Mouse (Mus musculus) right cerebral cortex, postnatal 14 days (tissue): ENCODE data around the gene Tmem199.
"Not testable (repeated sequence)": the region's sequence is repeated elsewhere in the genome, so short reads cannot be mapped to it uniquely, and the experiment has no call there.

Experiments
- DNase-seq: peaks from one replicate; pipeline ENCODE4 v3.0.0; 2022

The Tmem199 gene

DNA sequence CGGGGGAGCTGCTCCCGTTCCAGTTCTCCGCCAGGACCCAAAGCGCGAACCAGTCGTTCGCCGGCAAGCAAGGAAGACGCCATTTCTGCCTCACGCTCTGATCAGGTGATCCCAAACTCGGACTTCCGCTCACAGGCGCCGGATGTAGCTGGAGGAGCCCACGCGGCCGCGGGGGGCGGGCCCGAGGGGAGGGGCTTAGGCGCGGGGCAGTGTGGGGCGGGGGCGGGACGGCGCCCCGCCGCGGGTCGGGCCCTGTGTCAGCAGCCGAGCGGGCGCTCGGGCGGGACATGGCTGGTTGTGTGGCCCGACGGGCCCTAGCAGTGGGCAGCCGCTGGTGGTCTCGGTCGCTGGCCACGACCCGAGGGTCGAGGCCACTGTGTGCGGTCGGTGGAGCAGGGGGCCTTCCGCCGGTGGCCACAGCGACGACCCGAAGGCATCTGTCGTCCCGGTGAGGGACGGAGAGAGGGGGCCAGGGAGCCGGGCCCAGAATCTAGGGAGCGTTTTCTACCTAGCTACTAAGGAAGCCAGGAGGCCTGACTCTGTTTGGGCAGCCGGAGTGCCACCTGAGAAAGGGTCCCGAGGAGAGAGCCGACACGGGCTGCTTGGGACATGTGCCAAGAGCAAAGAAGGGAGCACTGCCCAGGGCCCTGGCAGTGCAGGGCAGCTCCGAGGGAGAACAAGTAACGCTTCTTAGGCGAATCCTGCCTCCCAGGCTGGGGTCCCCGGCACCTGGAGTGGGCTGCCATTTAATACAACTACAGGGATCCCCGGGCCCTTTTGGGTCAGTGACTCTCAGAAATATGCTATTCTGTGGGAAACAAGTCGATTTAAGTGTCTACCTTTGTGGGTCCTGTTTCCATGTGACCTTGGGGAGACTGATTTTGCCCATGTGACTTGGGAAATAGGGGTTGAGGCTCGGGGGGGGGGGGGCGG lies at the start of gene Tmem199, which contains the start of gene Poldip2:
Gene Tmem199, minus strand, starts transcription at position 148 of the 933 bp plus-strand sequence.
Gene Poldip2, plus strand, starts transcription at position 169 of the 933 bp plus-strand sequence.
- peak; percentile 90 for DNase-seq

DNA sequence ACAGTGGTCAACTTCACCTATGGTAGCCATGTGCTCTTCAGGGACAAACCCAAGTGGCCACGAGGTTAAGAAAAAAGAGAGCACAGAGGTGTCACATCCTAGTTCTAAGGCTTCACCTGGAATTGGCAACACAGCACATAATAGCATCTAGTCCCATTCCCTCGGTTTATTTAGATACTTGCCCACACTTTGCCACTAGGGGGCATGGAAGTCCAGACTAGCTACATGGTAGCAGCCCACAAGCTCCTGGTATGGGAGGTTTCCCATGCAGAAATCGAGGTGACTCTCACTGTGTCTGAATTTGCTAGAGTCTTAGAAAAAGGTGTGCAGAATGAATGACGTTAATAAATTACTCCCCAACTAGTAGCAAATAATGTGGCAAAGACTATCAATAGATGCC lies 48.5 kb upstream of the Tmem199 start:
- DNase-seq = peak; percentile 72

DNA sequence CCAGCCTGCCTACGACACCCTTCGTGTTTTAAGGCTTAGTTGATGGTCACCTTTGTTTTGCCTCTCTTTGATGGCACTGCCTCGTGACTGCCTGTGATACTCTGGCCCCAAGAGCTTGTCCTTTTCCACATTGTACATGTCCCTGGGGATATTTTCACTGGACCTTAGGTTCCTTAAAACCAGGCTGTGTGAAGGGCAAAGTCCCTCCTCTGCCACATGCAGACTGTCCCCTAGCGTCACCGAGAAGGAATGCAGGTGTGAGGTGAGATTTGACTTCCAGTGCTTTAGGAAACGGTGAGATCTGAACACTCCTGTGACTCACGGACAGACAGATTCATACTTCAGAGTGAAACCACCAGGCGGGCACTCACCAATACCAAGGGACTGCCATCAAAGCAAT lies 45.3 kb upstream of the Tmem199 start:
- DNase-seq = no peak

DNA sequence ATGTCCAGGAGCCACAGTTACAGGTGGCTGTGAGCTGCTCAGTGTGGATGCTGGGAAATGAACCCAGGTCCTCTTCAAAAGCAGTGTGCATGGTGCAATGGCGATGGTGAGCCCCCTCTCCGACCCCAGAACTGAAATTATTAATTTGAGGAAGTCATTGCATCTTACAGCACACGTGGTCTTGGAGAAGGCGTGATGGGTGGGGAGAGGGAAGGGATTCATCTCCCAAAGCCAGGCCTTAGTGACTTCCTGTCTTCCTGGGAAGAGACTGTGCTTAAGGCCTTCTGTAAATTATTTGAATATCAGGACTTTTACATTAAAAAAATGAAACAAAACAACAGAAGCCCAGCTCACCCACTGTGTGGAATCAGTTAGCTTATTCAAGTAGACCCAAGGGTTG lies 44.1 kb upstream of the Tmem199 start:
- DNase-seq = no peak

DNA sequence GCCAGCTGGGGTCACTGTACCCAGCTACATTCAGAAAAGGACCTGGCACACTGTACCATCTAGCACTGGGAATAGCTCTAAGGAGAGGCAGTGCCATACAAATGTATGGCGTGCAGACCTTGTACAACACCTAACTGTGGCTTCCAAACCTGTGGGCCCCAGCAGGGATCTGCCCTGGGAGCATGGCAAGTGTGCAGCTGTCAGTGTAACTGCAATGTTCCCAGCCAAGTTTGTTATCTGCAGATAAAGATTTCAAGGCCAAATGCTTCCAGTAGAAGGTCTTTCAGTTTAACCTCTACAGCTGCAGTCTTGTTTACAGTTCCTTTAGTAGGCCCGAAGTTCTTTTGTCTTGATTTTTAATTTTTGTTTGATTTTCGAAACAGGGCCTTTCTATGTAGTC lies 43.7 kb upstream of the Tmem199 start:
- DNase-seq = no peak

DNA sequence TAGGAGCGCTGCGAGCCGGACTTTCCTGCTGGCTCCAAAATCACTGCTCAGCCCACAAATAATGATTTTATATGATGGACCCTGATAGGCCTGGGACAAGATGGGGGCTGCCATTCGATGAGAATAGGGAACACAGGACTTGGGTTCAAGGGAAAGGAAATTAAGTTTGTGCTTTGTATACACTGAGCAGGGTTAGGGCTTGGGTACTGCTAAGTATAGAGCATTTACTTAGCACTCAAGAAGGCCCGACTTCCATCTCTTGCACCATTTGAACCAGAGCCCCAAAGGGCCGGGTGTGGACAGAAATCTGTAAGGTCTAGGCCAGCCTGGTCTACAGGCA lies 39.1 kb upstream of the Tmem199 start:
- DNase-seq = no peak

DNA sequence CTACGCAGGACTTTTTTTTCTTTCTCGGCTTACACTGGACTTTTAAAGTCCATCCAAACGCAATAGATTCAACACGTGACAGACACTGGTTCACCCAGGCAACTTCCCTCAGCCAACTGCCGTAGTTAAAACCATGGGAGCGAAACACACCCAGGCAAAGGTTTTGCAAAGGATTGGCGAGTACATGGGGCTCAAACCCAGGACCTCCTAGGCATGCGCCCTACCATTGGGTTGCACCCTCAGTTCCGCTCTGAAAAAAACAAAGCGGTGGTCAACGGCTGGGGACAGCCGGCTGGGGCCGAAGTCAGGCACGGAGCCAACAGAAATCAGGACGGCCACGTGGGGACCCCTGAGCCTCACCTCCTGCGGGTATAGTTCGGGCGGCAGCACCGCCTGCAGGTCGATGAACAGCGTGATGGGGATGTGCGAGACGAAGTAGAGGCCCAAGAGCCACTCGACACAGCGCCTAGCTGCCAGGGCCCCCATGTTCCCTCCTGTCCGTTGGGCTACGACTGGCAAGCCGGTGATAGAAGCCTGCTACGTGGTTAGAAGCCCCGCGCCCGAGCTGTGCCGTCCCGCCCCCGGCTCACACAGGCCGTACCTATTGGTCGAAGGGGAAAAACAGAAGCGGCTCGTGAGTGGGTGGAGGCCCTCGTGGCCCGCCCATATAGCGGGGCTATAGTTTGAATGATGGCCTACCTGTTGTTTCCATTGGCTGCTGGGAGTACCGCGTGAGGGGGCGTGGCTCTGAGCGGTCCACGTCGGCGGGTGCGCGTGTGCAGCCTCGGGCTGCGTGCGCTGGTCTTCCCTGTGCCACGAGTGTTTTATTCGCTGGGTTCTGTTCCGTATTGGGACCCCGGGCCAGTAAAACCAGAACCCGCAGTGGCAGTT lies 38.4 kb upstream of the Tmem199 start, which contains the start of gene Tmem97:
Gene Tmem97, minus strand, starts transcription at position 610 of the 891 bp plus-strand sequence.
- DNase-seq = peak; percentile 95

DNA sequence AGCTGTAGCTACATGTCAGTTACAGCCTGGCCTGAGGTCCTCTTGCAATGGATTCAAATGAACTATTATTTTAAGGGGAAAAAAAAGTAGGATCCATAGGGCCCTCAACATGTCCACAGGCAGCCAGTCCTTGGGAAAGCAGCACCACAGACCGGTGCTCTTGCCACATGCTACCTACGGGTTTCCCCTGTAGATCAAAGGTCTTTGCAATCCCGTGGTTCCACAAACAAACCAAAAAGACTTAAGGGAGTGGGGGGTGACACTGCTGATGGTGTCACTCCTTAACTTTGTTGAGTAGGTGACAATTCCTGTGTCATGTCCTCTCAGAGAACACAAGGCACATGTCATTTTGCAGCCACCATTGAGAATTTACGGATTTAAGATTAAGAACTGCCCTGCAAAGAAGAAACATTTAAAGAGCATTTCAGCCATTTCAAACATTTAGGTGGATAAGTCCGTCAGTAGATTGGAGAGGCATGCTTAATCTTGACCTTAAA lies 37.6 kb upstream of the Tmem199 start:
- no peak for DNase-seq

DNA sequence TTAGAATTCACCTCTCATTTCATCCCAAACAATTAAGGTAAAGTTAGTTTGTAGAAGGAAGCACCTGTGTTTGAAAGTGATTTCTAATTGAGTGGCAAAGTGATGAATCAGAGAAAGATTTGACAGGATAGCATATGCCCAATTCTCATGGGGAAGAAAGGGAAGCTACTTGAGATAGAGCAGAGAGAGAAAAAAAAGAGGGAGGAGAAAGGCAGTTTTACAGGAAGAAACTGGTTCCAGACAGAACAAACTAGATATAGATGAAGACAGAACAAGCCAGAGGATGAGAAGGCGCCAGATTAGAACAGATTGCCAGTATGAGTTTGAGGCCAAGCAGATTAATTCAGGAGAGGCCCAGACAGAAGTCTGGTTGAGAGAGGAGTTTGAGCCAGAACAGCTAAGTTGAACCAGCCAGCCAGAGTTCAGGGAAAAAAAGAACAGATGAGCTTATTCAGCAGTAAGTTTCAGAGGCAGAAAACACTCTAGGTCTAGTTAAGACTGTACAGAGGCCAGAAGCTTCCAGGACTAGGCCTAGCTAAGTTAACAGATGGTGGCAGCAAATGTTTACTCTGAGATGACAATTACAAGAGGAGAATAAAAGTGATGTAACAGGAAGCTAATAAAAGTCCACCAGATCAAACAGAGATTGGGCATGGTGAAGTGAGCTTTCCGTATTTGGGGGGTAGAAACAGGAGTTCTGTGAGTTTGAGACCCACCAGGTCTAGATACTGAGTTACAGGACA lies 35.9 kb upstream of the Tmem199 start:
- no peak for DNase-seq

DNA sequence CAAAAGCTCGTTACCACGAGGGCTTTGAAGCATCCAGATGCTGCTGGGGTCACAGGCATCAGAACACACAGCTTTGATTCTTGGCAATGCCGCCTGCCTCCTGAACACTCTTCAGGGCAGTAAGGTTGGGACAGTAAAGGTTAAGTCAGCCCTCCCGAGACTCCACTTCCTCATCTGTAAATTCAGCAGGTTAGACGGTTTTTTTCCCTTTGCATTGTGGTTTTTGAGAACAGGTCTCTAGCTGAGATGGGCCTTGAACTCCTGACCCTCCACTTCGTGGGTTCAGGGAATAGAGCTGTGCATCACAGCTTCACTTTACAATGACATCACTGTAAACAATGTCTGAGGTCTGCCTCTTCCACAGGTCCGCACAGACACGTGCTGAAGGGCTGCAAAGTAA lies 33.2 kb upstream of the Tmem199 start:
- no peak for DNase-seq

DNA sequence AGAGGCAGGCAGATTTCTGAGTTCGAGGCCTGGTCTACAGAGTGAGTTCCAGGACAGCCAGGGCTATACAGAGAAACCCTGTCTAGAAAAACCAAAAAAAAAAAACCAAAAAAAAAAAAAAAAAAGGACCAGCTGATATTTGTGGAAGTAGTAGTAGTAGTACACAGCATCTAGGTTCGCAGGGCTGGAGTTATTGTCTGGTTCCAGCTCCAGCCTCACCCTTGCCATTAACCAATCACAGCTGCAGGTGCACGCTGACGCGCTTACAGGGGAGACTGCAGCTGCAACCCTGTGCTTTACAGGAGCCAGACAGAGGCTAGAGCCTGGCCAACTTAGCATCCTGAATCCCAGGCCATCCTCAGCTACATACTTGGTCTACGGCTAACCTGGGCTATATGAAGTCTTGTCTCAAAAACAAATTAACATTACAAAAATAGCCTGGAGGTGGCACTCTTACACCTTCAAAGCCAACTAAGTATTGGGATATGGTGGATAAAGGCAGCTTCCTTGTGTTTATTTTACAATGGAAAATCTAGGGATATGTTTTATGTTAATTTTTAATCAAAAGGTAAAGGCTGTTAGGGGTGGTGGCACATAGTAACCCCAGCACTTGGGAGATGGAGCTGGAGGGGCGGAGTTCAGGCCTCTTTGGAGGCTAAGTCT lies 32.6 kb upstream of the Tmem199 start:
- DNase-seq = no peak

DNA sequence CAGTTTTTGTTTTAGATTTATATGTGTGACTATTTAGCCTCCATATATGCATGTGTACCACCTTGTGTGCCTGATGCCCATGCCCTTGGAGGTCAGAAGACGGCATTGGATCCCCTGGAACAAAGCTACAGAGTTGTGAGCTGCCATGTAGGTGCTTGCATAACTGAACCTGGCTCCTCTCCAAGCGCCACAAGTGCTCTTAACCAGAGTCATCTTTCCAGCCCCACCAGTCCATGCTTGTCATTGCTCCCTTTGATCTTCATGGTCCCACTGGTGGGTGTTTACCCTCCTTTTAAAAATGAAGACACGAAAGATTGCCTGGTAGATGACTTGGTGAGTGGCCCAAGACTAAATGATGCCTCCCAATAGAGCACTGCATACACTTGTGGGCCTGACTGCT lies 28.4 kb upstream of the Tmem199 start:
- no peak for DNase-seq

DNA sequence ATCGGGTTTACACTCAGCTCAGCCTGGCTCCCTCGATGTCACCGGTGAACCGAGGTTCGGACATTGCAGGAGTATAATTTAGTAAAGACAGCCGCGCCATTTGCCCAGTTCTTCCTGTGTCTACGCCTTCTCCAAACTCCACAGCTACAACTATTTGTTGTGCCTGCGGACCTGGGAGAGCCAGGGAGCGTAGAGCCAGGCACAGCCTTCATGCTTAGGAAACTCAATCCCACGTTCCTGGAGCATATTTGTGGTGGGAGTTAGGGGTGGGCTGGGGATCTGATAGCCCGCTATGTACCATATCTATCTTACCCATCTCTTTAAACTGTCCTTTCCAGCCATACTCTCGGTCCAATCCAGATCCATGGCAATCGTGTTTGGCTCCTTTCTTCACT lies 24.7 kb upstream of the Tmem199 start:
- no peak for DNase-seq

DNA sequence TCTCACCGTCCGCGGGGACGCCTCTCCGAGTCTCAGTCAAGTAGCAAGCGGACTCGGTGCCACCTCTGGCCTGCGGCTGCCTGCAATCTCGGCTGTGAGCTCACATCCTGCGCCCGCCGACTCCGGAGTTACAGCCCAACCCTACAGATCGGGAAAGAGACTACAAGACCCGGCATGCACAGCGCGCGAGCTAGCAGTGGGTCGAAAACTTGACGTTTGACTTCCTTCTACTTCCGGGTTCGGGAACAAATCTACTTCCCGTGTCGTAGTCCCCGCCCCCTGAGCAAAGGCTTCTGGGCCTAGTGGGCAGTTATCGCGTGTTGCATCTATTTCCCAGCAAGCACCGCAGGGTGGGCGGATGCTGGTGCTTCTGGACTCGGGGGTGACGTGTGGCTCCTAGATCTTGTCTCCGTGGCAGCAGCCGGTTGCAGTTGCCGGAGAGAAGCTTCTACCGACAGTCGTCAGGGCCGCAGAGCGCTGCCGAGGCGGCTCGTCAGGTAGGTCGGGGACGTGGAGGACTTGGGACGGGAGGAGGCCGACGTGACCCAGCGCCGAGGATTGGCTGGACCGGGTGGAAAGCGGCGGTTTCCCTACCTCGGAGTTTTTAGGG lies 24.2 kb upstream of the Tmem199 start, which contains the start of the genes Tnfaip1 and Ift20:
Gene Tnfaip1, minus strand, starts transcription at position 253 of the 610 bp plus-strand sequence.
Gene Ift20, plus strand, starts transcription at position 282 of the 610 bp plus-strand sequence.
- peak; percentile 96 for DNase-seq

DNA sequence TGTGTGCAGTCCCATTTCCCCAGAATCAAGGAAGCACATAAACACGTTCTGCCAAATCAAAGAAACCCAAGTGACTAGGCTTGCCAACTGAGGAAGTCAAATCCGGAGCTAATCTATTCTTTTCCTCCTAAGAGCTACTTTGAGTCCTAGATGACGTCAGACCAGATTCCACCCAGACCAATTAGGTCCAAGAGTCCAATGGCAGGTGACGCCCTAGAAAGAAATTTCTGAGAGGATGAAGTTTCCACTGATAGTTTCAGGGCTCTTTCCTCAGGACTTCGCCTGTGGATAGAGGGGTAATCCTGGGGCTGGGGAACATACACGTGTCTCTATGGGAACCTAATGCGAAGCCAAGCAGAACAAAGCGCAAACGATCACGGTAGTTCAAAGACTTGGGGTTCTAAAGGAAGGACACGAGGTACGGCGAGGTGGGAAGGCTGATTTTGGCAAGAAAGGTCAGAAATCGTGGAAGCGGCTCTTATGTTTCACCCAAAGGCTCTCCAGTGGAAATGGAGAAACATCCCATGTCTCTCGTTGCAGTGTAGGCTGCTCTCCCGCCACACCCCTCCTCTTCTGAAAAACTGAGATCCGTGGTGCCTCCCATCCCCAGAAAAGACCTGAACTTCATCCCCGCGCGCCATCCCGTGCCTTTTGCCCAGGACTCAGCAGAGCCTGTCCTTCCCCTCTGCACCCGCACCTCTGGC lies 23.6 kb upstream of the Tmem199 start:
- no peak for DNase-seq

DNA sequence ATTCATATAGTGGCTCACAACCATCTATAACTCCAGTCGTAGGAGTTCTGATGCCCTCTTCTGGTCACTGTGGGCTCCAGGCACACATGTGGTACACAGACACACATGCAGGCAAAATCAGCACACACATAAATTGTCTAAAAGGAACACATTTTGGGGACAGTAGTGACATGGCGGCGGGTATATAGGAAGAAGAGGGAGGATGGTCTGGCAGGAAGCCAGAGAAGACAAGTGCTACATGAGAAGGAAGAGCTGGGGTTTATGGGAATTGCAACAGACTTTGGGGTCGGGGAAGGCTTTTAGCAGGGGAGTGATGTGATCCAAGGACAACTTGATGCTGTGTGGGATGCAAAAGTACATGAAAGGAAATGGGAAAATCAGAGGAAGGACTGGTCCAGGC lies 22.5 kb upstream of the Tmem199 start:
- DNase-seq = no peak

DNA sequence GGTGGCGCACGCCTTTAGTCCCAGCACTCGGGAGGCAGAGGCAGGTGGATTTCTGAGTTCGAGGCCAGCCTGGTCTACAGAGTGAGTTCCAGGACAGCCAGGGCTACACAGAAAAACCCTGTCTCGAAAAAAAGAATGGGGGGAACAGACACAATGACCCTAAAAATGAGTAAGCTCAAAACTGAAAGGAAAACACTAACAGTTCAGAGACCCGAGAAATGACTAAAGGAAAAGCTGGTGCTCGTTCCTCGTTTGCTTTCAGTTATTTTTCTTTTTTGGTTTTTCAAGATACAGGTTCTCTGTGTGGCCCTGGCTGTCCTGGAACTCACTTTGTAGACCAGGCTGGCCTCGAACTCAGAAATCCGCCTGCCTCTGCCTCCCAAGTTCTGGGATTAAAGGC lies 19.5 kb upstream of the Tmem199 start:
- DNase-seq = not testable (repeated sequence)

DNA sequence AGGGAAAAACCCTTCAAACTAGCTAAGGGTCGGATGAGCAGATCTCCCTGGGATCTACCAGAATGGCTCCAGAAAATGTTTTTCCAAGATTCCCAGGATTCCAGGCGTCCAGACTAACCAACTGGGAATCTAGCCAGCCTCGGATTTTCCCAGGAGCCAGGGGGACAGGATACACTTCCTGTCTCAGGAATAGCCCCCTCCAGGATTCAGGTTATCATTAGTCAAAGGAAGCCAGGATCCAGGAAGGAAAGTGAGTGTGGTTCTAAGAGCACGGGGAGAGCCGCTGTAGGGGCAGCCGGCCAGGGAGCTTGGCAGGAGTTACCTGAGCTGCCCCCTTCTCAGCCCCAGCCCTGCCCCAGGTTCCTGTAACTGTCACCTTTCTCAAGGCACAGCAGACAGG lies 19.1 kb upstream of the Tmem199 start:
- DNase-seq = no peak

DNA sequence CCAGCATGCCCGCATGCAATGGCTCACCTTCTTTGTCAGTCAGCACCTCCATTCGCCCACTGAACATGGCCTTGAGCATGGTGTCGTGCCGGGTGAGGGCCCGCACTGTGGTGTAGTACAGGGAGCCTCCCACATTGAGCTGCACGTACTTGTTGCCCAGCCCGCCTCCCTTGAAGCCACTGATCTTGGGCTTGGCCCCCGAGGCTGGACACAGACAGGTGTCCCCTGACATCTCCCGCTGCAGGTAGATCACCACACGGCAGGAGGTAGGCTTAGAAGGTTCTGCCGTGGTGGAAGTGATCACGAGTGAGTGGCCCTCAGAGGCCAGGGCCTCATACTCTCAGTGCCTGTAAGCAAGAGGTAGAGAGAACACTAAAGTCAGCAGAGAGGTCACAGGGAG lies 18.0 kb upstream of the Tmem199 start:
- DNase-seq = no peak

DNA sequence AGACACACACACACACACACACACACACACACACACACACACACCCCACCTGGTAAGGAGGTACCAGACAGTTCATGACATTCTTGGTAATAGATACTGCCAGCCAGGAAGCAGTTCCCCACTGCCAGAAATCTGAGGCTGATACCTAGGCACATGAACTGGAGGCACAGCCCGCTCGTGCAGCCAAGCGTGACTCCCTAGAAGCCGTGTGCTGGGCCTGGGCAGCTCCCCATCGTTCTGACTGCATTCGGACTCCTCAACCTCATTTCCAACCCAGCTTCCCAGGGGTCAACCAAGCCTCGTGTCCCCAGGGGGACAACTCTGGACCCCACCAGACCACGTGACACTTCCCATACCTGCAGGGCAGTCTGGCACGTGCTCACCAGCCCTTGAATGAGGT lies 16.7 kb upstream of the Tmem199 start:
- no peak for DNase-seq

DNA sequence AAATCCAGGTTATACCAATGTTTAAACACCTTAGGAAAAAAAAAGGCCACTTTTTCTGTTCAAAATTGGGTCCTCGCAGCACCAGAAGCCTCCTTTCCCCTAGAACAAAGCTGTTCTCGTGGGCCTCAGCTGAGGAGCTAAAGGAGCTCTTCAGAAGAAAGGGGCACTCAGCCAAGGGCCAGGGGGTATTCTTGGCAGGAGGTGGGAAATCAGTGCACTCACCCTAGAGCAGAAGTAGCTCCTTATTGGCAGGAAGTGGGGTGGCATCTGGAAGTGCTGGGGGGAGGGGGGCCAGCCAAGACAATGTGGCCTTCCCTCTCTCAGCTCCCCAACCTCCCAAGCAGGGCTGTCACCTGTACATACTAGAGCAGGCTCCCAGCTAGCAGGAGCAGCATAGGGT lies 12.9 kb upstream of the Tmem199 start:
- no peak for DNase-seq
